Mouse (Mus musculus): ENCODE data around the gene Pou5f1. TPM values are rescaled to one million over a fixed set of nuclear protein-coding genes. Genes with fewer than 3 reads are reported as not detected.

Gene Pou5f1
- polyA plus RNA-seq, 1 experiment from 2014 or later = not detected

DNA sequence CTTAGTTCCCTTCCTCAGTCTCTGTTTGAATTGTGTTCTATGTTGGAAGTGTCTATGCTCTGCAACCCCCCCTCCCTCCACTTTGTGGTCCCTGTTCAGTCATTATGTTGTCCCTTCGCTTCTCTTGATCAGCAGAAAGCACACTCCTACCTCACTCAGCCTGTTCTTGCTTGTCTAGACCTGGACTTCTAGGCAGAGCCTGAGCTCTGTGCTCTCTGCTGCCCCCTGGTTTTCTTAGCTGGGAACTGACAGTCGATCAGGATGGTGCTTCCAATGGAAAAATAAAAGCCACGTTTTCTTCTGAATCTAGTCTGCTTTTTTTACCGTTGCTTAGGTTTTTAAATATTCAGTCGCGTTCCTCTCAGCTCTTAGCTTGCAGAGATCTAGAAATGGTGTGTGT lies 28.5 kb downstream of the Pou5f1 start:
- H3K27ac ChIP-seq (ENCODE audit: low read depth, low read length) = no peak overlapping the region
- no peak overlapping the region for H3K4me2 ChIP-seq (replicated peaks; ENCODE audit: low read depth)
- peaks cover 16% of the 10 kb centered on the region; the same call in 1 of the 2 replicates for H3K36me3 ChIP-seq (ENCODE audit: control insufficient read depth, insufficient read depth)
- 8% methylated on average over 6 of the region's 6 CpGs for WGBS
- no peaks in the 10 kb centered on the region for H3K27me3 ChIP-seq (replicated peaks; ENCODE audit: control insufficient read depth, insufficient read depth, low read length)
- H3K4me1 ChIP-seq (replicated peaks; ENCODE audit: control insufficient read depth, insufficient read depth, low read length) = no peaks in the 10 kb centered on the region
- TF ChIP-seq CTCF (IDR thresholded peaks at IDR 0.05; ENCODE audit: low read depth) = peak; percentile 96
- H3K9ac ChIP-seq (ENCODE audit: low read depth, low read length) = no peak overlapping the region
- no peak overlapping the region for H3K4me3 ChIP-seq (ENCODE audit: low read depth, low read length)
- H3K9me3 ChIP-seq (ENCODE audit: control insufficient read depth) = no peaks in the 10 kb centered on the region
- no peak; the same call in 1 of the 2 replicates for ATAC-seq

DNA sequence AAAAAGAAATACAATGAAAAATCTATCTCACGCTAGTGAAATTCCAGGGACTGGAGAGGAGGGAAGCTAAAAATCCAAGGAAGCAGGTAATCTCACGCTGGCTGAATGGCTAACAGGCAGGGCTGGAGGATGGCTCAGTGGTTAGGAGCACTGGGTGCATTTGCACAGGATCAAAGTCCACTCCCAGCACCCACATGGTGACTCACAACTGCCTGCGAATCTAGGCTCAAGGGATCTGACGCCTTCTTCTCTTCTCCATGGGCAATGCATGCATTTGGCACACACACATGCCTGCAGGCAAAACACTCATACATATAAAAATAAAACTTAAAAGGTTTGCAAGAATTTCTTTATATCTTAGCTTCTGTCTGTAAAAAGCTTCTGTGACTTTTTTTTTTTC lies 31.6 kb downstream of the Pou5f1 start:
- Histone ChIP-seq H3K4me2 (replicated peaks; ENCODE audit: low read depth) (no peak overlapping the region), H3K9me3 (ENCODE audit: control insufficient read depth) (no peaks in the 10 kb centered on the region), H3K27ac (ENCODE audit: low read depth, low read length) (no peak overlapping the region), H3K27me3 (replicated peaks; ENCODE audit: control insufficient read depth, insufficient read depth, low read length) (no peaks in the 10 kb centered on the region), H3K4me1 (replicated peaks; ENCODE audit: control insufficient read depth, insufficient read depth, low read length) (no peaks in the 10 kb centered on the region), H3K9ac (ENCODE audit: low read depth, low read length) (no peak overlapping the region), H3K4me3 (ENCODE audit: low read depth, low read length) (no peak overlapping the region), H3K36me3 (ENCODE audit: control insufficient read depth, insufficient read depth) (no peaks in the 10 kb centered on the region)
- ATAC-seq = peak; percentile 47; the same call in 1 of the 2 replicates
- WGBS = 65% methylated on average over 4 of the region's 4 CpGs
- no peak for TF ChIP-seq CTCF (IDR thresholded peaks at IDR 0.05; ENCODE audit: low read depth)

DNA sequence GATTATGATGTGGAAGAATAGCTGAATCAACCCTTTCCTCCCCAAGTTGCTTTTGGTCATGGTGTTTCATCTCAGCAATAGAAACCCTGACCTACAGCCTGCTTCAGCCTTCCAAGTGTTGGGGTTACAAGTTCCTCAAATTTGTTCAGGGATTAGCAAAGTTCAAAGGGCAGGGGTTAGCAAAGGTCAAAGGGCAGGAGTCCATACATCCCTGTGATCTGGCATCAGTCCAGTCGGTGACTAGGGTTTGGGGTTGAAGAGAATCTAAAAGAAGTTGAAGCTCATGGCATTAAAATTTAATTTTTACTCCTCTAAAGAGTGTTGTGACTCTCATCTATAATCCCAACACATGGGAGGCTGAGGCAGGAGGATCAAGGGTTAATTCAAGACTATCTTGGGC lies 32.7 kb downstream of the Pou5f1 start:
- no peak overlapping the region for H3K4me2 ChIP-seq (replicated peaks; ENCODE audit: low read depth)
- TF ChIP-seq CTCF (IDR thresholded peaks at IDR 0.05; ENCODE audit: low read depth) = no peak
- ATAC-seq = no peak
- H3K27me3 ChIP-seq (replicated peaks; ENCODE audit: control insufficient read depth, insufficient read depth, low read length) = no peaks in the 10 kb centered on the region
- no peaks in the 10 kb centered on the region for H3K36me3 ChIP-seq (ENCODE audit: control insufficient read depth, insufficient read depth)
- no peak overlapping the region for H3K4me3 ChIP-seq (ENCODE audit: low read depth, low read length)
- 85% methylated on average over 1 of the region's 1 CpGs for WGBS
- no peak overlapping the region for H3K9ac ChIP-seq (ENCODE audit: low read depth, low read length)
- H3K4me1 ChIP-seq (replicated peaks; ENCODE audit: control insufficient read depth, insufficient read depth, low read length) = no peaks in the 10 kb centered on the region
- no peaks in the 10 kb centered on the region for H3K9me3 ChIP-seq (ENCODE audit: control insufficient read depth)
- no peak overlapping the region for H3K27ac ChIP-seq (ENCODE audit: low read depth, low read length)

DNA sequence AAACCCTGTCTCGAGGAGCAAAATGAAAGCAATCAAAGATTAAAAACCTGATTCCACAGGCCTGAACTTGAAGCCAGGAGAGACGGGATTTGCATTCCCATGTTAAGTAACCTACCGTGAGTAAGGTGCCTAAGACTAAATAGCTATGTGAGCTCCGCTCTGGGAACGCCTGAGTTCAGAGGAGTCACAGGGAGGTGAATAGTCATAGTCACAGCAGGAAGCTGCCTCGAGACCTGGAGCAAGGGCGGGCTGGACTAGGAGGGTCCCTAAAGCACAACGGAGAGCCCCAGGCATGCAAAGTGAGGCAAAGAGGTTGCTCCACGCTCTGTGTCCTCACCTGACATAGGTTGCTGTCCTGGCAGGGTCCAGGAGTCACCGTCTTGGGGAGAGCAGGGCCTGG lies 33.7 kb downstream of the Pou5f1 start:
- H3K4me2 ChIP-seq (replicated peaks; ENCODE audit: low read depth) = no peak overlapping the region
- ATAC-seq = no peak
- no peaks in the 10 kb centered on the region for H3K9me3 ChIP-seq (ENCODE audit: control insufficient read depth)
- H3K27ac ChIP-seq (ENCODE audit: low read depth, low read length) = no peak overlapping the region
- H3K27me3 ChIP-seq (replicated peaks; ENCODE audit: control insufficient read depth, insufficient read depth, low read length) = no peaks in the 10 kb centered on the region
- H3K4me3 ChIP-seq (ENCODE audit: low read depth, low read length) = no peak overlapping the region
- TF ChIP-seq CTCF (IDR thresholded peaks at IDR 0.05; ENCODE audit: low read depth) = no peak
- H3K4me1 ChIP-seq (replicated peaks; ENCODE audit: control insufficient read depth, insufficient read depth, low read length) = no peaks in the 10 kb centered on the region
- no peaks in the 10 kb centered on the region for H3K36me3 ChIP-seq (ENCODE audit: control insufficient read depth, insufficient read depth)
- H3K9ac ChIP-seq (ENCODE audit: low read depth, low read length) = no peak overlapping the region
- WGBS = 62% methylated on average over 10 of the region's 10 CpGs

DNA sequence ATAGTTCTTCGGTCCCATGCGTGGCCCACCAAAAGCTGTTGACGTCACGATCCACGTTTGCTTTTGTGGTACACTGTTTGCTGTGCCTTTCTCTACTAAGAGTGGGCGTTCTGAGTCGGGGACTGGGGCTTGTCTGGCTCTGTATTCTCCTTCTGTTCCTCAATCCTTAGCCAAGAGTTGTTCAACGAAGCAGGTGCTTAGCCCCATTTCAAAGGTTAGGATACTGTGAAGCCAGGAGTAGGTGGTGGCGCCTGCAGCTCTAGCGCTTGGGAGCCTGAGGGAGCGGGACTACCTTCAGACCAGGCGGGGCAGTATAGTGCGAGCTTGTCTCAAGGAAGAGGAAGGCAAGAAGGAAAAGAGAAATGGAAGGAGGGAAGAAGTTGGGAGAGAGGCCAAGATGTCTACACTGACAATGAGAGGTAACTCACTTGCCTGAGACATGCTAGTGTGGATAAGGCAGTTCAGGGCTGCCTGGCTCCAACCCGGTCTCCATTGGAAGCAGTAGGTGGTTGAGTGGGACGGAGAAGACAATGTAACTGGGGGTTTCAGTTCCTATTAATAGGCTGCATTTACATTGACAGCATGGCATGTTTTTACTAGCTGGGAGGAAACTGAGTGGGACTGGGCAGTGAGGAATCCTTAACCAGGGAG lies 37.1 kb downstream of the Pou5f1 start:
- H3K9ac ChIP-seq (ENCODE audit: low read depth, low read length) = no peak overlapping the region
- no peaks in the 10 kb centered on the region for H3K4me1 ChIP-seq (replicated peaks; ENCODE audit: control insufficient read depth, insufficient read depth, low read length)
- H3K4me3 ChIP-seq (ENCODE audit: low read depth, low read length) = no peak overlapping the region
- no peak overlapping the region for H3K27ac ChIP-seq (ENCODE audit: low read depth, low read length)
- WGBS = 76% methylated on average over 15 of the region's 15 CpGs
- no peaks in the 10 kb centered on the region for H3K27me3 ChIP-seq (replicated peaks; ENCODE audit: control insufficient read depth, insufficient read depth, low read length)
- no peak for ATAC-seq
- no peak for TF ChIP-seq CTCF (IDR thresholded peaks at IDR 0.05; ENCODE audit: low read depth)
- no peak overlapping the region for H3K4me2 ChIP-seq (replicated peaks; ENCODE audit: low read depth)
- H3K9me3 ChIP-seq (ENCODE audit: control insufficient read depth) = no peaks in the 10 kb centered on the region
- H3K36me3 ChIP-seq (ENCODE audit: control insufficient read depth, insufficient read depth) = no peaks in the 10 kb centered on the region

DNA sequence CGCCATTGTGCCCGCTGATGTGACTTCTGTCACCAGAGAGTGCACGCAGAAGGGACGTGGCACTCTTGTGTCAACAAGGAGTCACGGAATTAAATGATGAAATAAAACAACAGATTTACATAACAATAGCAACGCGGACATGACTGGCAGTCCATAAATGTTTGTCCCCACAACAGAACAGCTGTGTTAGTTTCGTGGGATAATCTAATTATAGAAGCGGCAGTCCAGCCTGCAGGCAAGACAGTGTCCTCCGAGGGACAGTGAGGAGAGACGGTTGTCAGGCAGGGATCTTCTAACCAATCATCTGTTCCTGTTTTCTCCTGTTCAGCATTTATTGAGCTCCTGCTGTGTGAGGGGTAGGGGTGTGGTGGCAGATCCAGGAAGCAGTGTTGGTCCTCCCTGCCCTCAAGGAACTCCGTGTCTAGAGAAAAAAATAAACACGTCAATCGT lies 37.6 kb downstream of the Pou5f1 start:
- no peaks in the 10 kb centered on the region for H3K4me1 ChIP-seq (replicated peaks; ENCODE audit: control insufficient read depth, insufficient read depth, low read length)
- 51% methylated on average over 14 of the region's 14 CpGs for WGBS
- H3K27me3 ChIP-seq (replicated peaks; ENCODE audit: control insufficient read depth, insufficient read depth, low read length) = no peaks in the 10 kb centered on the region
- no peak for ATAC-seq
- H3K36me3 ChIP-seq (ENCODE audit: control insufficient read depth, insufficient read depth) = no peaks in the 10 kb centered on the region
- no peak overlapping the region for H3K27ac ChIP-seq (ENCODE audit: low read depth, low read length)
- no peaks in the 10 kb centered on the region for H3K9me3 ChIP-seq (ENCODE audit: control insufficient read depth)
- H3K4me3 ChIP-seq (ENCODE audit: low read depth, low read length) = no peak overlapping the region
- H3K9ac ChIP-seq (ENCODE audit: low read depth, low read length) = no peak overlapping the region
- TF ChIP-seq CTCF (IDR thresholded peaks at IDR 0.05; ENCODE audit: low read depth) = no peak
- H3K4me2 ChIP-seq (replicated peaks; ENCODE audit: low read depth) = no peak overlapping the region

Data from intestine, postnatal 0 days (tissue).